Mouse (Mus musculus): Measurements from ENCODE around the gene Rbm20. TPM values are rescaled to one million over a fixed set of nuclear protein-coding genes. Genes with fewer than 3 reads are reported as not detected.
A peak's percentile ranks its signal among the peaks of the same experiment; 100 is the strongest.

Rbm20 gene
- polyA plus RNA-seq, 1 experiment from 2014 or later = 0.88 TPM

DNA sequence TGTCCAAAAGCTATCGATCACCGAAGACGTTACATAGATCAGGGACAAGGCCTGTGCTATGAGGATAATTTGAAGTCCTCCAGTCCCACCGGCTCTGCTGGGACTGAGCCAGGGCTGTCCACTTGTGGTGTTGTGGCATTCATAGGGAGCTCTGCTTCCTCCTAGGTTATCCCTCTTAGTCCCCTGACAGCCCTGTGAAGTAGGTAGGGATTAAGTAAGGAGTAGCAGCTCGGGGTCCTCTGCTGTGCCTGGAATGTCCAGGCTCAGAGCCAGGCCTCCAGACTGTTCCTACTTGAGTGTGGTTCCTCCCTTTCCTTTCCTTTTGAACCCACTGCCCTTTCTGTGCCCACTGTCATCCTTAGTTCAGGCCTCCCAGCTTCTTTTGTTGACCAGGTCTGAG is 10.5 kb downstream of the Rbm20 start:
- WGBS = 75% methylated on average over 5 of the region's 5 CpGs
- H3K27ac ChIP-seq (ENCODE audit: low read depth, low read length) = no peak overlapping the region
- H3K4me2 ChIP-seq (ENCODE audit: low read length) = no peak overlapping the region
- H3K9me3 ChIP-seq (ENCODE audit: control insufficient read depth, low read length) = peaks cover 2% of the 10 kb centered on the region; the same call in 1 of the 2 replicates
- H3K4me3 ChIP-seq (ENCODE audit: low read length) = no peak overlapping the region
- H3K9ac ChIP-seq (ENCODE audit: low read depth, low read length) = no peak overlapping the region
- H3K27me3 ChIP-seq (replicated peaks; ENCODE audit: control insufficient read depth, insufficient read depth, low read length) = no peaks in the 10 kb centered on the region
- no peak for ATAC-seq
- H3K4me1 ChIP-seq (ENCODE audit: control insufficient read depth, insufficient read depth, low read depth, low read length) = no peaks in the 10 kb centered on the region
- H3K36me3 ChIP-seq (ENCODE audit: control insufficient read depth, insufficient read depth, low read length) = no peaks in the 10 kb centered on the region

DNA sequence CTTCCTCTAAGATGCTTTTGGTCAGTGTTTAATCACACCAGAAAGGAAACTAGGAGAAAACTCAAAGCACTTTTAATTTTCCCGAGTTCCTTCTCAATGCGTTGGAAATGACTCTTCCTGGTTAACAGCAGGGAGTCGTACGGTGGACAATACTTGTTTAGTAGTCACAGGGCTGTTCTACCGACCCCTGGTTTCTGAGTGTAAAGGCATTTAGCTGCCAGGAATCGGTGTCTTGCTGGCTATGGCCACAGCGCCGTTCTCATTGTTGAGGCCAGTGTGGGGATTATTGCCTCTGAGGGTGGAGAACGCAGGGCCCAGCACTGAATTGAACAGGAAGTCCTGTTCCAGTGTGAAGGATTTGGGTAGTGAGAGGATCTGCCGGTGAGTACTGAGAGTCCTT is 13.7 kb downstream of the Rbm20 start:
- H3K4me1 ChIP-seq (ENCODE audit: control insufficient read depth, insufficient read depth, low read depth, low read length) = no peaks in the 10 kb centered on the region
- ATAC-seq = no peak
- no peak overlapping the region for H3K9ac ChIP-seq (ENCODE audit: low read depth, low read length)
- H3K27ac ChIP-seq (ENCODE audit: low read depth, low read length) = no peak overlapping the region
- no peak overlapping the region for H3K4me3 ChIP-seq (ENCODE audit: low read length)
- no peaks in the 10 kb centered on the region for H3K27me3 ChIP-seq (replicated peaks; ENCODE audit: control insufficient read depth, insufficient read depth, low read length)
- H3K36me3 ChIP-seq (ENCODE audit: control insufficient read depth, insufficient read depth, low read length) = no peaks in the 10 kb centered on the region
- H3K9me3 ChIP-seq (ENCODE audit: control insufficient read depth, low read length) = peaks cover 2% of the 10 kb centered on the region; the same call in 1 of the 2 replicates
- WGBS = 51% methylated on average over 10 of the region's 10 CpGs
- H3K4me2 ChIP-seq (ENCODE audit: low read length) = no peak overlapping the region

DNA sequence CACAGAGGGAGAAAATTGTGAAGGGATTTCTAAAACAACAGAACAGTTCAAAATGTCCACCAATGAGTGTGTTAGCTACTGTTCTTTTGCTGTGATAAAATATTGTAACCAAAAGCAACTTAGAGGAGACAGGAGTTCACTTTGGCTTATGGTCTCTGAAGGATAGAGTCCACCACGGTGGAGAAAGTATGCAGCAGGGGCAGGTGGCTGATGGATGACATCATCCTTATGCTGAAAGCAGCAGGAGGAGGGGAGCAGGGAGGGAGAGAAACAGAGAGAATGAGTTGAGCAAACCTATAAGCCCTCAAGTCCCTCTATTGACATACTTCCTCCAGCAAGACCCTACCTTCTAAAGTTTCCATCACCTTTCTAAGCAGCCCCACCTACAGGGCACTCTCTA is 16.9 kb downstream of the Rbm20 start:
- H3K27me3 ChIP-seq (replicated peaks; ENCODE audit: control insufficient read depth, insufficient read depth, low read length) = no peaks in the 10 kb centered on the region; the same call in 1 of the 2 replicates
- no peak overlapping the region for H3K27ac ChIP-seq (ENCODE audit: low read depth, low read length)
- H3K36me3 ChIP-seq (ENCODE audit: control insufficient read depth, insufficient read depth, low read length) = no peaks in the 10 kb centered on the region
- ATAC-seq = no peak
- no peak overlapping the region for H3K4me2 ChIP-seq (ENCODE audit: low read length)
- 54% methylated on average over 1 of the region's 1 CpGs for WGBS
- H3K9ac ChIP-seq (ENCODE audit: low read depth, low read length) = no peak overlapping the region
- H3K9me3 ChIP-seq (ENCODE audit: control insufficient read depth, low read length) = no peaks in the 10 kb centered on the region
- peaks cover 4% of the 10 kb centered on the region for H3K4me1 ChIP-seq (ENCODE audit: control insufficient read depth, insufficient read depth, low read depth, low read length)
- no peak overlapping the region for H3K4me3 ChIP-seq (ENCODE audit: low read length)

GRCm38 (mm10) chr19:53696079-53696478 is 19.0 kb downstream of the Rbm20 start:
- Histone ChIP-seq H3K9ac (ENCODE audit: low read depth, low read length) (no peak overlapping the region), H3K27me3 (replicated peaks; ENCODE audit: control insufficient read depth, insufficient read depth, low read length) (no peaks in the 10 kb centered on the region; the same call in 1 of the 2 replicates), H3K36me3 (ENCODE audit: control insufficient read depth, insufficient read depth, low read length) (no peaks in the 10 kb centered on the region), H3K4me1 (ENCODE audit: control insufficient read depth, insufficient read depth, low read depth, low read length) (peaks cover 4% of the 10 kb centered on the region), H3K4me3 (ENCODE audit: low read length) (no peak overlapping the region), H3K27ac (ENCODE audit: low read depth, low read length) (no peak overlapping the region), H3K9me3 (ENCODE audit: control insufficient read depth, low read length) (no peaks in the 10 kb centered on the region), H3K4me2 (ENCODE audit: low read length) (no peak overlapping the region)
- 63% methylated on average over 6 of the region's 6 CpGs for WGBS
- no peak for ATAC-seq

- no peak overlapping the region for H3K4me2 ChIP-seq (ENCODE audit: low read length)
- H3K9ac ChIP-seq (ENCODE audit: low read depth, low read length) = no peak overlapping the region
- H3K4me3 ChIP-seq (ENCODE audit: low read length) = no peak overlapping the region
- H3K27me3 ChIP-seq (replicated peaks; ENCODE audit: control insufficient read depth, insufficient read depth, low read length) = no peaks in the 10 kb centered on the region; the same call in 1 of the 2 replicates
- 82% methylated on average over 3 of the region's 3 CpGs for WGBS
- peaks cover 4% of the 10 kb centered on the region for H3K4me1 ChIP-seq (ENCODE audit: control insufficient read depth, insufficient read depth, low read depth, low read length)
- no peaks in the 10 kb centered on the region for H3K36me3 ChIP-seq (ENCODE audit: control insufficient read depth, insufficient read depth, low read length)
- no peaks in the 10 kb centered on the region for H3K9me3 ChIP-seq (ENCODE audit: control insufficient read depth, low read length)
- H3K27ac ChIP-seq (ENCODE audit: low read depth, low read length) = no peak overlapping the region
- no peak for ATAC-seq
These were observed 19.5 kb downstream of the Rbm20 start for GRCm38 (mm10) chr19:53696655-53697054.

- H3K27ac ChIP-seq (ENCODE audit: low read depth, low read length) = no peak overlapping the region
- WGBS = 28% methylated on average over 24 of the region's 24 CpGs
- H3K4me2 ChIP-seq (ENCODE audit: low read length) = no peak overlapping the region
- H3K27me3 ChIP-seq (replicated peaks; ENCODE audit: control insufficient read depth, insufficient read depth, low read length) = no peaks in the 10 kb centered on the region; the same call in 1 of the 2 replicates
- no peaks in the 10 kb centered on the region for H3K9me3 ChIP-seq (ENCODE audit: control insufficient read depth, low read length)
- H3K36me3 ChIP-seq (ENCODE audit: control insufficient read depth, insufficient read depth, low read length) = no peaks in the 10 kb centered on the region
- H3K4me3 ChIP-seq (ENCODE audit: low read length) = no peak overlapping the region
- ATAC-seq = no peak
- H3K9ac ChIP-seq (ENCODE audit: low read depth, low read length) = no peak overlapping the region
- H3K4me1 ChIP-seq (ENCODE audit: control insufficient read depth, insufficient read depth, low read depth, low read length) = peaks cover 4% of the 10 kb centered on the region
These were observed 20.4 kb downstream of the Rbm20 start for GRCm38 (mm10) chr19:53697376-53698126.

GRCm38 (mm10) chr19:53699671-53700070 is 22.6 kb downstream of the Rbm20 start:
- Histone ChIP-seq H3K4me1 (ENCODE audit: control insufficient read depth, insufficient read depth, low read depth, low read length) (peaks cover 4% of the 10 kb centered on the region), H3K27ac (ENCODE audit: low read depth, low read length) (no peak overlapping the region), H3K4me3 (ENCODE audit: low read length) (no peak overlapping the region), H3K36me3 (ENCODE audit: control insufficient read depth, insufficient read depth, low read length) (no peaks in the 10 kb centered on the region), H3K9me3 (ENCODE audit: control insufficient read depth, low read length) (no peaks in the 10 kb centered on the region), H3K27me3 (replicated peaks; ENCODE audit: control insufficient read depth, insufficient read depth, low read length) (no peaks in the 10 kb centered on the region; the same call in 1 of the 2 replicates), H3K4me2 (ENCODE audit: low read length) (no peak overlapping the region), H3K9ac (ENCODE audit: low read depth, low read length) (no peak overlapping the region)
- 31% methylated on average over 7 of the region's 7 CpGs for WGBS
- ATAC-seq = no peak

- H3K36me3 ChIP-seq (ENCODE audit: control insufficient read depth, insufficient read depth, low read length) = no peaks in the 10 kb centered on the region
- no peak overlapping the region for H3K27ac ChIP-seq (ENCODE audit: low read depth, low read length)
- no peaks in the 10 kb centered on the region; the same call in 1 of the 2 replicates for H3K27me3 ChIP-seq (replicated peaks; ENCODE audit: control insufficient read depth, insufficient read depth, low read length)
- H3K9ac ChIP-seq (ENCODE audit: low read depth, low read length) = no peak overlapping the region
- H3K4me1 ChIP-seq (ENCODE audit: control insufficient read depth, insufficient read depth, low read depth, low read length) = peaks cover 4% of the 10 kb centered on the region
- no peak overlapping the region for H3K4me3 ChIP-seq (ENCODE audit: low read length)
- H3K4me2 ChIP-seq (ENCODE audit: low read length) = no peak overlapping the region
- ATAC-seq = no peak
- WGBS = 92% methylated on average over 9 of the region's 9 CpGs
- no peaks in the 10 kb centered on the region for H3K9me3 ChIP-seq (ENCODE audit: control insufficient read depth, low read length)
These were observed 24.3 kb downstream of the Rbm20 start for GRCm38 (mm10) chr19:53701434-53701833.

DNA sequence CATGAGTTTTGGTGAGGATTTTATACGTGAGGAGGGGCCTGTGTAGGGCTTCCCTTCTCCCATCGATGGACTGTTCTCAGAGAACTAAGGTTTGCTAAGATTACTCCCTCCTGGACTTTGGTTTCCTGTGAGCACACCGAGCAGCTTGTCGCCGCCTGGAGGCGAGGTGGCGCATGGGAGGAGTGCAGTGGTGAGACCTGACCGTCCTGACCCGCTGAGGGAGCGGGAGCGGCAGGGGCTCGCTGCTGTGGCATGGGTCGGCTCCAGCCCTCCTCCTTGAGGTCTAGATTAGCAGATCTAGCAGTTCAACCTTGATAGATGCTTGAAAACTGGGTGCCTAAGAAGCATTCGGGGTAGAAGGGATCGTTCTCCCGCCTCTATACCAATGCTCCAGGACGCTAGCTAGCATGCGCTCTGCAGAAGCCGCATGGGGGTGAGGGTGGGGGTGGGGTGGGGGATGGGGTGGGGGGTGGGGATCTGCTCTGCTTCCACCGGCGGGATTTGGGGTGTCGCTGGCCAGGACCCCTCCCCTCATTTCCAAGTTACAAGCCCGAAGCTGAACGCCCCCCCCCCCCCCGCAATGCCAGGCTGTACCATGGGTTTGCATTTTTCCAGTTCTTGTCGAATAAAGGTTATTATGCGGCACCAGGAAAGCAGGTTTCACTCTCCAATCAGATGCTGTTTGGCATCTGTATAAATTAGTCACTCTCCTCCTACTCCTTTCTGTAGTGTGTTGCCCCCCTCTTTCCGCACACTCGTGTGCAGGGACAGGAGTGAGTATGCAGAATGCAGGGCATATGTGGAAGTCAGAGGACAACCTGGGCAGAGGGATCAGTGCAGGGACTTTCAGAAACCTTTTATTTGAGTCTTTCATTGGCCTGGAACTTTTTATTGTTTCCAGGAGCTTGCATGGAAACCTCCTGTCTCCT is 28.1 kb downstream of the Rbm20 start:
- Histone ChIP-seq H3K9ac (ENCODE audit: low read depth, low read length) (peak overlapping the region; percentile 68), H3K9me3 (ENCODE audit: control insufficient read depth, low read length) (no peaks in the 10 kb centered on the region), H3K4me2 (ENCODE audit: low read length) (peak overlapping the region; percentile 81), H3K27me3 (replicated peaks; ENCODE audit: control insufficient read depth, insufficient read depth, low read length) (no peaks in the 10 kb centered on the region), H3K4me3 (ENCODE audit: low read length) (peak overlapping the region; percentile 43), H3K27ac (ENCODE audit: low read depth, low read length) (peak overlapping the region; percentile 51; the same call in 1 of the 2 replicates), H3K36me3 (ENCODE audit: control insufficient read depth, insufficient read depth, low read length) (no peaks in the 10 kb centered on the region), H3K4me1 (ENCODE audit: control insufficient read depth, insufficient read depth, low read depth, low read length) (no peaks in the 10 kb centered on the region)
- ATAC-seq = peak; percentile 91
- WGBS = 3% methylated on average over 26 of the region's 29 CpGs
